Mouse (Mus musculus) embryonic fibroblast, embryonic 13.5 days (primary cell): ENCODE measurements around the gene Rasgef1b.

Experiments
- CTCF ChIP-seq: IDR thresholded peaks from 2 replicates; pipeline ENCODE4 v1.5.1; 2011; ENCODE audit warnings: mild to moderate bottlenecking, control low read depth, low read length, moderate library complexity, borderline replicate concordance; ENCODE audit not compliant: insufficient read depth
- POLR2A ChIP-seq: IDR thresholded peaks from 2 replicates; pipeline ENCODE4 v1.6.1; 2011; ENCODE audit warnings: low read depth, mild to moderate bottlenecking, control low read depth, low read length, moderate library complexity

GRCm38 (mm10) chr5:99742874-99743273 lies 14.0 kb upstream of the Rasgef1b start:
- TF ChIP-seq POLR2A (no peak), CTCF (no peak)
